Mouse (Mus musculus): Measurements from ENCODE around the gene Dab1. TPM values are rescaled to one million over a fixed set of nuclear protein-coding genes. Genes with fewer than 3 reads are reported as not detected.

Dab1 gene
- total RNA-seq, 2 experiments from 2014 or later = 0.16 TPM; not detected in 1

GRCm38 (mm10) chr4:103838377-103838776, 219.2 kb downstream of the Dab1 start:
- DNase-seq = no peak

- no peak for DNase-seq
These were observed 220.4 kb downstream of the Dab1 start for GRCm38 (mm10) chr4:103839541-103839940.

- no peak for DNase-seq
These were observed 222.0 kb downstream of the Dab1 start for GRCm38 (mm10) chr4:103841126-103841525.

GRCm38 (mm10) chr4:103844635-103845034, 225.5 kb downstream of the Dab1 start:
- no peak for DNase-seq

GRCm38 (mm10) chr4:103857173-103857572, 238.0 kb downstream of the Dab1 start:
- DNase-seq = no peak

- DNase-seq = no peak
These were observed 256.4 kb downstream of the Dab1 start for GRCm38 (mm10) chr4:103875564-103875963.

- no peak for DNase-seq
These were observed 259.7 kb downstream of the Dab1 start for GRCm38 (mm10) chr4:103878841-103879240.

- DNase-seq = no peak
These were observed 262.5 kb downstream of the Dab1 start for GRCm38 (mm10) chr4:103881641-103882040.

- DNase-seq = no peak
These were observed 268.9 kb downstream of the Dab1 start for GRCm38 (mm10) chr4:103888086-103888485.

- DNase-seq = no peak
These were observed 270.0 kb downstream of the Dab1 start for GRCm38 (mm10) chr4:103889110-103889509.

GRCm38 (mm10) chr4:103896806-103897205, 277.6 kb downstream of the Dab1 start:
- no peak for DNase-seq

GRCm38 (mm10) chr4:103897702-103898101, 278.5 kb downstream of the Dab1 start:
- no peak for DNase-seq

GRCm38 (mm10) chr4:103911441-103911840, 292.3 kb downstream of the Dab1 start:
- DNase-seq = no peak

- no peak for DNase-seq
These were observed 292.9 kb downstream of the Dab1 start for GRCm38 (mm10) chr4:103912071-103912470.

GRCm38 (mm10) chr4:103922431-103922931, 303.3 kb downstream of the Dab1 start:
- no peak for DNase-seq

GRCm38 (mm10) chr4:103926682-103927081, 307.5 kb downstream of the Dab1 start:
- no peak for DNase-seq

GRCm38 (mm10) chr4:103929631-103930030, 310.5 kb downstream of the Dab1 start:
- DNase-seq = no peak

- no peak for DNase-seq
These were observed 315.2 kb downstream of the Dab1 start for GRCm38 (mm10) chr4:103934364-103934763.

- no peak for DNase-seq
These were observed 329.1 kb downstream of the Dab1 start for GRCm38 (mm10) chr4:103948255-103948654.

- DNase-seq = no peak
These were observed 334.6 kb downstream of the Dab1 start for GRCm38 (mm10) chr4:103953652-103954220.

GRCm38 (mm10) chr4:103961134-103962049, 342.2 kb downstream of the Dab1 start:
- no peak for DNase-seq

- no peak for DNase-seq
These were observed 350.7 kb downstream of the Dab1 start for GRCm38 (mm10) chr4:103969906-103970305.

GRCm38 (mm10) chr4:103974536-103974935, 355.4 kb downstream of the Dab1 start:
- DNase-seq = no peak

Measured in gastrocnemius, postnatal 25 days (tissue).